Mouse (Mus musculus) embryo, embryonic 11 days (tissue): ENCODE measurements at regions not wholly inside any gene's neighbourhood (a gene's known extent, or its start where the extent isn't known, plus 50 kb on each side); places are given as distances from the start of the nearest gene placed in this dataset.
A peak's percentile ranks its signal among the peaks of the same experiment; 100 is the strongest.

Experiments
- DNase-seq: peaks from one replicate; pipeline ENCODE4 v3.0.0-alpha.2; 2015

- no peak for DNase-seq
Measured at GRCm38 (mm10) chr15:27303856-27304255, 162.6 kb upstream of the Ank start.

- DNase-seq, result peak; percentile 9
Measured at GRCm38 (mm10) chr15:27304256-27304655, 162.2 kb upstream of the Ank start.

- DNase-seq, result no peak
Measured at GRCm38 (mm10) chr15:27305035-27305434, 161.4 kb upstream of the Ank start.

- no peak for DNase-seq
Measured at GRCm38 (mm10) chr15:27308639-27309038, 157.8 kb upstream of the Ank start.

GRCm38 (mm10) chr15:27315964-27316745 is 150.3 kb upstream of the Ank start:
- DNase-seq, result peak; percentile 68

GRCm38 (mm10) chr15:27316746-27317129 is 149.7 kb upstream of the Ank start:
- no peak for DNase-seq

GRCm38 (mm10) chr15:27321915-27322665 is 144.4 kb upstream of the Ank start:
- no peak for DNase-seq

- DNase-seq, result peak; percentile 74
Measured at GRCm38 (mm10) chr15:27325847-27326548, 140.5 kb upstream of the Ank start.

GRCm38 (mm10) chr15:27326549-27326876 is 140.0 kb upstream of the Ank start:
- no peak for DNase-seq

GRCm38 (mm10) chr15:27327744-27328143 is 138.7 kb upstream of the Ank start:
- DNase-seq, result no peak

GRCm38 (mm10) chr15:27328441-27328840 is 138.0 kb upstream of the Ank start:
- no peak for DNase-seq

GRCm38 (mm10) chr15:27340070-27340469 is 126.4 kb upstream of the Ank start:
- DNase-seq, result no peak

- no peak for DNase-seq
Measured at GRCm38 (mm10) chr15:27341518-27341976, 124.9 kb upstream of the Ank start.

GRCm38 (mm10) chr15:27358441-27358840 is 108.0 kb upstream of the Ank start:
- no peak for DNase-seq

- DNase-seq, result no peak
Measured at GRCm38 (mm10) chr15:27359271-27359670, 107.2 kb upstream of the Ank start.

- no peak for DNase-seq
Measured at GRCm38 (mm10) chr15:27374517-27374916, 92.0 kb upstream of the Ank start.

- DNase-seq, result no peak
Measured at GRCm38 (mm10) chr15:27378601-27379094, 87.8 kb upstream of the Ank start.

- DNase-seq, result no peak
Measured at GRCm38 (mm10) chr15:27380436-27380945, 86.0 kb upstream of the Ank start.

- DNase-seq, result peak; percentile 21
Measured at GRCm38 (mm10) chr15:27381565-27381964, 84.9 kb upstream of the Ank start.

GRCm38 (mm10) chr15:27390567-27390966 is 75.9 kb upstream of the Ank start:
- no peak for DNase-seq

- peak; percentile 5 for DNase-seq
Measured at GRCm38 (mm10) chr15:27405721-27406161, 60.7 kb upstream of the Ank start.

- DNase-seq, result no peak
Measured at GRCm38 (mm10) chr15:27409856-27410255, 56.6 kb upstream of the Ank start.

GRCm38 (mm10) chr15:27412304-27412703 is 54.2 kb upstream of the Ank start:
- no peak for DNase-seq
